Mouse (Mus musculus) G1E (cell line): ENCODE data around the gene Cd300ld4.

ENCODE experiments used
- CTCF ChIP-seq: IDR thresholded peaks from 2 replicates; pipeline ENCODE4 v1.5.1; 2012; ENCODE audit warnings: low read depth, low read length, inconsistent platforms, mixed read lengths
- GATA1 ChIP-seq: IDR thresholded peaks from 2 replicates; pipeline ENCODE4 v1.6.1; 2012; ENCODE audit warnings: borderline replicate concordance, low read length, inconsistent platforms, mixed read lengths
- GATA2 ChIP-seq: IDR thresholded peaks from 2 replicates; pipeline ENCODE4 v1.6.1; 2012; ENCODE audit warnings: low read depth, low read length, inconsistent platforms, borderline replicate concordance
- POLR2AphosphoS5 ChIP-seq: IDR thresholded peaks from 2 replicates; pipeline ENCODE4 v1.6.1; 2012; ENCODE audit warnings: low read depth, low read length, inconsistent platforms; ENCODE audit not compliant: insufficient replicate concordance
- TAL1 ChIP-seq: conservative IDR thresholded peaks from 2 replicates; pipeline ENCODE4 v1.6.1; 2012; ENCODE audit warnings: low read depth, low read length, inconsistent platforms, mixed read lengths

DNA sequence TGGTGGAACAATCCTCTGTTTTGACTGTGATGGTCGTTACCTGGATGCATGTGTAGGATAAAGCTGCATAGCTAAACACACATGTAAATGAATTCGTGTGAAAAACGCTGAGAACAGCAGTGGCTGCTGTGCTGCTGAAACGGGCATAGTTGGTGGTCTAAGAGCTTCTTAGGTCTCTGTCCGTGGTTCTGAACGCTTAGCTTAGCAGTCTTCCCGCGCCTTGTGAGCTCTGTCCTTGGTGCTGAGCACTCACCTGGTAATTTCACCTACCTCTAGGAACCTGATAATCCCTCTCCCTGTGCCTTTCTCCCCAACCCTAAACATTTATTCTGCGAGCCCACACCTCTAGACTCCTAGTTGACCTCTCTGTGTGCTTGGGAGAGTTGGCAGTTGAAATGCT, 25.4 kb upstream of the Cd300ld4 start:
- TF ChIP-seq GATA2, result no peak
- no peak for TF ChIP-seq CTCF
- TF ChIP-seq TAL1, result no peak
- TF ChIP-seq GATA1, result no peak
- no peak for TF ChIP-seq POLR2AphosphoS5
